Mouse (Mus musculus) adipocyte (in vitro differentiated cells): ENCODE measurements around the gene Olfr1443.

ENCODE experiments used
- DNase-seq: peaks from one replicate; pipeline ENCODE4 v3.0.0-alpha.2; 2016; ENCODE audit warnings: low spot score

The Olfr1443 gene

DNA sequence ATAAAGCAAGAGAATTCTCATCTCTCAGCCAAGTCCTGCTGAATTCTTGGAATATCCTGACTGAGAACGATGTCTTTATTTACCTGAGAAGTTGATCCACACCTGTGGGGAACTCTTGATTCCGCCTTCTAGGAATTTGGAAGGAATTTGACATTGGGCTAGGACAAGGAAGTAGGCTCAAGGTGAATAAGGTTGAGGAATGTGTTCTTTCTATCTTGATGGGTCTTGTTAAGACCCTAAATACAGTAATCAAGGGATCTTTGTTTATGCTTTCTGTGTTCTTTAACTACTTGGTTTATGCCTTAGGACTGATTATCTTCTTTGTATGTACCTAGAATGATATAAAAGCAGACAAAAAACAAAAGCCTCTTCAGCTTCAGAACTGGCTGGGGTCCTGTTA, 54.0 kb downstream of the Olfr1443 start:
- DNase-seq, result no peak
